Mouse (Mus musculus) brain, embryonic 18.5 days (tissue): ENCODE data around the gene Akr1c14.
"Not testable (repeated sequence)": the region's sequence is repeated elsewhere in the genome, so short reads cannot be mapped to it uniquely, and the experiment has no call there.

Source experiments
- DNase-seq: peaks from one replicate; pipeline ENCODE4 v3.0.0-alpha.2; 2012; ENCODE audit warnings: low read depth, low spot score

Akr1c14 gene

GRCm38 (mm10) chr13:4119181-4119904, 70.5 kb downstream of the Akr1c14 start:
- no peak for DNase-seq

- DNase-seq, result no peak
Measured at GRCm38 (mm10) chr13:4123146-4123545, 74.3 kb downstream of the Akr1c14 start.

DNA sequence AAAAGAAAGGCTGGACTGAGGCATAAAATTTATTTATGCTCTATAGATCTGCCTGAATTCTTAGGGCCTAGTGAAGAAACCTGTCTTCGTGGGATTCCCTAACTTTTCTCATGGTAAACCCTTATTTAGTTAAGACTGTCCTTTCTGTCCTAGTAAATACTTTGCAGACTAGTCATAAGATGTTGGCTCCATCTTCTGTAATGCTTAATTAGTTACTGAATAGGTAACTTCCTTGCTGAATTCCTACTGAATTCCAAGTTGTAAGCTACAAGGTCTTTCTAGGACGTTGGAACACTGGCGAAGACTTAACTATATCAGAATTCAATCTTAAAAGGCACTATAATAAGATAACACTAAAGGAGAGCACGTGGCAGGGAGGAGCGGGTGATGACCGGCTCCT, 75.7 kb downstream of the Akr1c14 start:
- DNase-seq, result not testable (repeated sequence)

GRCm38 (mm10) chr13:4125846-4126245, 77.0 kb downstream of the Akr1c14 start:
- not testable (repeated sequence) for DNase-seq

- DNase-seq, result no peak
Measured at GRCm38 (mm10) chr13:4129100-4129499, 80.3 kb downstream of the Akr1c14 start.

GRCm38 (mm10) chr13:4131317-4131716, 82.5 kb downstream of the Akr1c14 start:
- no peak for DNase-seq

GRCm38 (mm10) chr13:4131721-4132120, 82.9 kb downstream of the Akr1c14 start:
- DNase-seq, result no peak

DNA sequence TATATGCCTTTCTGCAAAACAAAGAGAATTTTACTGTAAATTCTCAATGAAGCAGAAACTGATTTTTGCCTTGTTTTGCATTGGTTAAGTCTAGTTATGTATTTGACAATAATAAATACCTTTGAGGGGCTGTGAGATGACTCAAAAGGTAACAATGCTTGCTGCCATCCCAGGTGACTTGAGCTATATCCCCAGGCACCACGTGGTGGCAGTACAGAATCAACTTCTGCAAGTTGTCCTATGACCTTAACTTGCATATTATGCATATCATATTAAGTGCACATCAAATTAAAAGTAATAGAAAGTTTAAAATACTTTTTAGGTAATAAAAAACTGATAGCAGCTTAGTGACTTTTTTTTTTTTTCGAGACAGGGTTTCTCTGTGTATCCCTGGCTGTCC, 84.3 kb downstream of the Akr1c14 start:
- DNase-seq, result no peak
